Mouse (Mus musculus): ENCODE data around the gene Zswim8. TPM values are rescaled to one million over a fixed set of nuclear protein-coding genes. Genes with fewer than 3 reads are reported as not detected.

Zswim8 gene
- polyA plus RNA-seq, 1 experiment: 37.0 TPM

- TF ChIP-seq CTCF (IDR thresholded peaks at IDR 0.05; ENCODE audit: low read depth, low read length): no peak
- TF ChIP-seq EP300 (IDR thresholded peaks at IDR 0.05; ENCODE audit: insufficient read depth, low read depth, low read length): no peak
- no peak for TF ChIP-seq POLR2A (IDR thresholded peaks at IDR 0.05; ENCODE audit: insufficient read depth, low read length)
- no peak overlapping the region for H3K27ac ChIP-seq (ENCODE audit: insufficient read depth, low read length)
- no peaks in the 10 kb centered on the region for H3K4me1 ChIP-seq (ENCODE audit: control insufficient read depth, insufficient read depth, low read length)
- no peak overlapping the region for H3K9ac ChIP-seq (ENCODE audit: low read depth, poor library complexity, severe bottlenecking)
- H3K36me3 ChIP-seq (ENCODE audit: control insufficient read depth, insufficient read depth, low read length, poor library complexity, severe bottlenecking): no peaks in the 10 kb centered on the region
- no peaks in the 10 kb centered on the region for H3K9me3 ChIP-seq (replicated peaks; ENCODE audit: control insufficient read depth, insufficient read depth, low read length, poor library complexity, severe bottlenecking)
- no peaks in the 10 kb centered on the region for H3K27me3 ChIP-seq (ENCODE audit: control insufficient read depth, insufficient read depth, low read length, poor library complexity, severe bottlenecking)
- H3K4me3 ChIP-seq (ENCODE audit: low read depth, low read length): no peak overlapping the region
Measured at GRCm38 (mm10) chr14:20748388-20748787, 41.0 kb downstream of the Zswim8 start.

- TF ChIP-seq CTCF (IDR thresholded peaks at IDR 0.05; ENCODE audit: low read depth, low read length): no peak
- TF ChIP-seq EP300 (IDR thresholded peaks at IDR 0.05; ENCODE audit: insufficient read depth, low read depth, low read length): no peak
- TF ChIP-seq POLR2A (IDR thresholded peaks at IDR 0.05; ENCODE audit: insufficient read depth, low read length): no peak
- no peaks in the 10 kb centered on the region for H3K9me3 ChIP-seq (replicated peaks; ENCODE audit: control insufficient read depth, insufficient read depth, low read length, poor library complexity, severe bottlenecking)
- H3K36me3 ChIP-seq (ENCODE audit: control insufficient read depth, insufficient read depth, low read length, poor library complexity, severe bottlenecking): no peaks in the 10 kb centered on the region
- no peak overlapping the region for H3K27ac ChIP-seq (ENCODE audit: insufficient read depth, low read length)
- H3K4me1 ChIP-seq (ENCODE audit: control insufficient read depth, insufficient read depth, low read length): no peaks in the 10 kb centered on the region
- H3K27me3 ChIP-seq (ENCODE audit: control insufficient read depth, insufficient read depth, low read length, poor library complexity, severe bottlenecking): no peaks in the 10 kb centered on the region
- H3K9ac ChIP-seq (ENCODE audit: low read depth, poor library complexity, severe bottlenecking): no peak overlapping the region
- no peak overlapping the region for H3K4me3 ChIP-seq (ENCODE audit: low read depth, low read length)
Measured at GRCm38 (mm10) chr14:20749494-20750051, 42.2 kb downstream of the Zswim8 start.

- Histone ChIP-seq H3K27me3 (ENCODE audit: control insufficient read depth, insufficient read depth, low read length, poor library complexity, severe bottlenecking) (no peaks in the 10 kb centered on the region), H3K36me3 (ENCODE audit: control insufficient read depth, insufficient read depth, low read length, poor library complexity, severe bottlenecking) (no peaks in the 10 kb centered on the region)
Measured at GRCm38 (mm10) chr14:20750503-20750902, 43.2 kb downstream of the Zswim8 start.

GRCm38 (mm10) chr14:20753792-20754191, 46.4 kb downstream of the Zswim8 start:
- H3K4me1 ChIP-seq (ENCODE audit: control insufficient read depth, insufficient read depth, low read length): no peaks in the 10 kb centered on the region
- 0 out of 2 replicates have a peak, but pooled peaks cover 3% of the 10 kb centered on the region for H3K36me3 ChIP-seq (ENCODE audit: control insufficient read depth, insufficient read depth, low read length, poor library complexity, severe bottlenecking)
- TF ChIP-seq CTCF (IDR thresholded peaks at IDR 0.05; ENCODE audit: low read depth, low read length): no peak
- TF ChIP-seq EP300 (IDR thresholded peaks at IDR 0.05; ENCODE audit: insufficient read depth, low read depth, low read length): no peak
- TF ChIP-seq POLR2A (IDR thresholded peaks at IDR 0.05; ENCODE audit: insufficient read depth, low read length): no peak
- no peaks in the 10 kb centered on the region for H3K9me3 ChIP-seq (replicated peaks; ENCODE audit: control insufficient read depth, insufficient read depth, low read length, poor library complexity, severe bottlenecking)
- no peak overlapping the region for H3K9ac ChIP-seq (ENCODE audit: low read depth, poor library complexity, severe bottlenecking)
- H3K27me3 ChIP-seq (ENCODE audit: control insufficient read depth, insufficient read depth, low read length, poor library complexity, severe bottlenecking): no peaks in the 10 kb centered on the region
- no peak overlapping the region for H3K27ac ChIP-seq (ENCODE audit: insufficient read depth, low read length)
- no peak overlapping the region for H3K4me3 ChIP-seq (ENCODE audit: low read depth, low read length)

More at GRCm38 (mm10) chr14:20750503-20750902, 43.2 kb downstream of the Zswim8 start:
- no peak overlapping the region for H3K4me3 ChIP-seq (ENCODE audit: low read depth, low read length)
- H3K9me3 ChIP-seq (replicated peaks; ENCODE audit: control insufficient read depth, insufficient read depth, low read length, poor library complexity, severe bottlenecking): no peaks in the 10 kb centered on the region
- no peak overlapping the region for H3K9ac ChIP-seq (ENCODE audit: low read depth, poor library complexity, severe bottlenecking)
- TF ChIP-seq POLR2A (IDR thresholded peaks at IDR 0.05; ENCODE audit: insufficient read depth, low read length) (no peak), CTCF (IDR thresholded peaks at IDR 0.05; ENCODE audit: low read depth, low read length) (no peak), EP300 (IDR thresholded peaks at IDR 0.05; ENCODE audit: insufficient read depth, low read depth, low read length) (no peak)
- no peak overlapping the region for H3K27ac ChIP-seq (ENCODE audit: insufficient read depth, low read length)
- no peaks in the 10 kb centered on the region for H3K4me1 ChIP-seq (ENCODE audit: control insufficient read depth, insufficient read depth, low read length)

GRCm38 (mm10) chr14:20757370-20757907, 50.1 kb downstream of the Zswim8 start:
- Histone ChIP-seq H3K9ac (ENCODE audit: low read depth, poor library complexity, severe bottlenecking) (no peak overlapping the region), H3K9me3 (replicated peaks; ENCODE audit: control insufficient read depth, insufficient read depth, low read length, poor library complexity, severe bottlenecking) (no peaks in the 10 kb centered on the region), H3K36me3 (ENCODE audit: control insufficient read depth, insufficient read depth, low read length, poor library complexity, severe bottlenecking) (peaks cover 12% of the 10 kb centered on the region), H3K27me3 (ENCODE audit: control insufficient read depth, insufficient read depth, low read length, poor library complexity, severe bottlenecking) (no peaks in the 10 kb centered on the region), H3K4me1 (ENCODE audit: control insufficient read depth, insufficient read depth, low read length) (no peaks in the 10 kb centered on the region), H3K27ac (ENCODE audit: insufficient read depth, low read length) (no peak overlapping the region), H3K4me3 (ENCODE audit: low read depth, low read length) (no peak overlapping the region)
- TF ChIP-seq CTCF (IDR thresholded peaks at IDR 0.05; ENCODE audit: low read depth, low read length): no peak
- no peak for TF ChIP-seq POLR2A (IDR thresholded peaks at IDR 0.05; ENCODE audit: insufficient read depth, low read length)
- TF ChIP-seq EP300 (IDR thresholded peaks at IDR 0.05; ENCODE audit: insufficient read depth, low read depth, low read length): no peak

- peaks cover 18% of the 10 kb centered on the region for H3K36me3 ChIP-seq (ENCODE audit: control insufficient read depth, insufficient read depth, low read length, poor library complexity, severe bottlenecking)
Measured at GRCm38 (mm10) chr14:20758768-20759435, 51.5 kb downstream of the Zswim8 start.

More at GRCm38 (mm10) chr14:20758768-20759435, 51.5 kb downstream of the Zswim8 start:
- Histone ChIP-seq H3K27ac (ENCODE audit: insufficient read depth, low read length) (no peak overlapping the region), H3K27me3 (ENCODE audit: control insufficient read depth, insufficient read depth, low read length, poor library complexity, severe bottlenecking) (no peaks in the 10 kb centered on the region), H3K4me1 (ENCODE audit: control insufficient read depth, insufficient read depth, low read length) (no peaks in the 10 kb centered on the region), H3K9ac (ENCODE audit: low read depth, poor library complexity, severe bottlenecking) (no peak overlapping the region), H3K4me3 (ENCODE audit: low read depth, low read length) (no peak overlapping the region), H3K9me3 (replicated peaks; ENCODE audit: control insufficient read depth, insufficient read depth, low read length, poor library complexity, severe bottlenecking) (no peaks in the 10 kb centered on the region)
- TF ChIP-seq EP300 (IDR thresholded peaks at IDR 0.05; ENCODE audit: insufficient read depth, low read depth, low read length) (no peak), POLR2A (IDR thresholded peaks at IDR 0.05; ENCODE audit: insufficient read depth, low read length) (no peak), CTCF (IDR thresholded peaks at IDR 0.05; ENCODE audit: low read depth, low read length) (no peak)
